Mouse (Mus musculus) kidney, adult 8-10 months (tissue): ENCODE measurements at regions not wholly inside any gene's neighbourhood (a gene's known extent, or its start where the extent isn't known, plus 50 kb on each side); places are given as distances from the start of the nearest gene placed in this dataset.
A peak's percentile ranks its signal among the peaks of the same experiment; 100 is the strongest.

ENCODE experiments used
- DNase-seq, 2 experiments: peaks; one replicate each; pipeline ENCODE4 v3.0.0; 2022

DNA sequence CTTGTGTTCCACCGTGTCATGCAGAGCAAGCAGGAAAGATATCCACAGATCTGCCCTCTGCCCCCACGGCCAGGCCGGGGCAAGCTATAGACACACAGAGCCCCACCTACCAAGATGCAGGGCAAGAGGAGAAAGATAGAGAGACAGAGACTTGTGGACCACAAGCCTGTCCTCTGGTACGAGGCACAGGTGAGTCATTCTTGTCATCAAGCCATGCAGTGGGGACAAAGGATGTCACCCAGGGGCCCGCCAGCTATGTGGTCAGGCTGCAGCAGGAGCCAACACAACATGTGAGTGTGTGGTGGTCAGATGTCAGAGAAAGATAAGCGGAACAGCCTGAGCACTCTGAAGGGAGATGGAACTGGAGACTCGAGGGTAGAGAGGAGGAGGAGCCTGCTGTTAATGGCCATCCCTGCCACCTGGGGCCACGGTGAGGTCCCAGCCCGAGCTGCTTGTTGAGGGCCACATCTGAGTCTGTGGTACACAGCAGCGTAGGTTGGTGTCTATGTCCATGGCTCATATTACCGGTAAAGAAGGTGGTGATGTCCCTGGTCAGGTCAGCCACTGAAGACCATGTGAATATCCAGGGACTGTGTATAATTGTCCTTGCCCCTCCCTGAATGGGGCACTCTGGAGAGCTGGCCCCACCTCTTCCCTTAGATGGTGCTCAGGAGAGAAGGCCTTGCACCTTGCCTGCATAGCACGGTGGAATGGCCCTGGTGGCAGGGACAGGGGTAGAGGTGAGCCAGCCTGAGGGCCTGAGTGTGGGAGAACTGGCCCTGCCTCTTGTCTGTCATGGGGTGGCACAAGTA lies 226.2 kb upstream of the Krr1 start:
- no peak for DNase-seq

DNA sequence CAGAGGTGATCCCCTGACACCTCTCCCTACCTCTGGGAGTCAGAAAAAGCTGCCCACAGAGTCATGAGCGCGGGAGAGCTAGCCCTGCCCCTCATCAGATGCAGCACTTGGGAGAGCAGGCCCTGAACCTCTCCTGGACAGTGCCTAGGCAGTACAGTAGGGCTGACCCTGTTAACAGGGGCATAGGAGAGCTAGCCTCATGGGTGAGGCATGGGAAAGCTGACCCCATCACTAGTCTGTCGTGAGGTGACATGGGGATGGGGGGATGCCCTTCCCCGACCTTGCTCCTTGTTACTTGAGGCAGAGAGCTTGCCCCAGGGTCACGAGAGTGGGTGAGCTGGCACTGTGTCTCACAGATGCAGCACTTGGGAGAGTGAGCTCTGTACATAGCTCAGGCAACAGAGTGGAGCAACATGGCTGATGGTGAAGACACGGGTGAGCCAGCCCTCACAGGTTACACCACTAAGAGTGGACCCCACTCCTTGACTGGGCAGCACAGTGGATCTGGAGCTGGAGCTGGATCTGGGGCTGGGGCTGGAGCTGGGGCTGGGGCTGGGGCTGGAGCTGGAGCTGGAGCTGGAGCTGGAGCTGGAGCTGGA lies 225.5 kb upstream of the Krr1 start:
- DNase-seq, result no peak

DNA sequence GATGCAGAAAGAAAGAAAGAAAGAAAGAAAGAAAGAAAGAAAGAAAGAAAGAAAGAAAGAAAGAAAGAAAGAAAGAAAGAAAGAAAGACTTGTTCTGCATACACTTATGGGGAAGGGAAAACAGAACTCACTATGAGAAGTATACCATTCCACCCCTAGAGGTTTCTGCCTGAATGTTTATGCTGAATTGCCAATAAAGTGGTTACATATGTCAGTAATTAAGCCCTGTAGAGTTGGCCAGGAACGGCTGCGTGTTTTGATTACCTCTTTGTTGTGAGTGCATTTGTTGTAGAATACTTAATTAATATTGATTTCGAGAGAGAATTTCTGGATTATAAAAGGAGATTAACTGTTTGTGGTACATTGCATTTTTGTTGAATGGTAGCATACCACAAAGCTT lies 224.0 kb upstream of the Krr1 start:
- DNase-seq, result no peak

DNA sequence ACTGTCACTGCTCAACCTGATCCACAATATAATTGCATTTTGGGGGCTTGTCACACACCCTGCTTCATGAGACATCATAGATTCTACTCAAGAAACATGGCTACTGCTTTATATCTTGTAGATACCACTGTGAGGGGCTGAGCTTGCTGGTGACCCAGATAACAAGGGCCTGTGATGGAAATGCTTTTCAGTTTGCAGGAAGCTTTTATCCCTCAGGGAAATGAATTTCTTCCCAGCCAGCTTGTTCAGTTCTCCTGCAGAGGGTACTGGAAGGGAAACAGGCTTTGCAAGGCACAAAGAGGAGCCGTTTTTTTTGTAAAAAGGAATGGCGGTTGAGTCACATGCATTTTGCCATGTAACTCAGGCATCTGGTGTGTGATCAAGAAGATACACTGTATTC lies 218.8 kb upstream of the Krr1 start:
- no peak for DNase-seq

DNA sequence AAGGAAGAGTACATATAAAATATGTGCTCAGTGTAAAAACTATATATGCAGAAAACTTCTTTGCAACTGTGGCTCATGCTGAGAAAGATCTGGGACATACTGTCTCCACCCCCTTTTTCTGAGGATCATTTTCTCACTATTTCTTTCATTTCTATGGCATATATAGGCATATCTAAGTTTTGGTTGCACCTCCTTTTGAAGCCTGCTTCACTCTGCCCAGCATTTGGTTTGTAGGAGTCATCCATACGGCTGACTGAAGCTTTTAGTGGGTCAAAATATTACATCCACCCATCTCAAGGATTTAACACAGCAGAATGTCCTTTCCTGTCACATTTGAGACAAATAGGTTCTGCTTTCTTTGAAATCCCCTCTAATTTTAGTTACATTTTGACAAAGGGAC lies 216.5 kb upstream of the Krr1 start:
- no peak for DNase-seq

DNA sequence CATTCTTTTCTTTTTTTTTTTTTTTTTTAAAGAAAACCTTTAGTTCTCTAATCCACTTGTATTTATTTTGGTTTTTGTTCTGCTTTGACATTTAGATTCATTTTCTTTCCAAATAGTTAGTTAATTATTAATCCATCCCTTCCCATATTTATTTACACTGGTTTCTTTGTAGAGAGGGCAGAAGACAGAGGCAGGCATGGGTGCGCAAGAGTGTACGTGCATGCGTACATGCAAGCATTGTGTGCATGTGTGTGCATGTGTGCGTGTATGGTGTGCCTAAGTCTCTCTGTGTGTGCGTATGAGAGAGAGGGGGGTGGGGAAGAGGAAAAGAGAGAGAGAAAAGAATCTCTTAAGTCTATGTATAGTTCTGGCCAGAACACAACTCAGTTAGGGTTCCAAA lies 215.9 kb upstream of the Krr1 start:
- no peak for DNase-seq

DNA sequence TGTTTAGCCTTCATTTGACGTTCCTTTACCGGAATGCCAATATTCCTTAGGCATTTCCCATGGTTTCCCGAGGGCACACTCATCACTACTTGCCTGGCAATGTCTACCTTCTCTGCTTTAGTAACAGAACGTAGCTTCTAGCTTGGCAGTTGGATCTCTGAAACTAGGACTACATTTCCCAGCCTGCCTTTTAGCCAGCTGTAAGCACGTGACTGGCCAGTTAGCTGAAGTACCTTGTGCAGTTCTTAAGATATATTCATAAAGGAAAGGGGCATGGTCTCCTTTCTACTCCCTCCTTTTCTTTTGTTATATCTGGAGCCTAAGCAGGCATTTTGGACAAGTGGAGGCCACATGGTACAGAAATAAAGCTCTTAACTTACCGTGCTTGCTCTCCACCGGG lies 214.8 kb upstream of the Krr1 start:
- DNase-seq, result no peak

DNA sequence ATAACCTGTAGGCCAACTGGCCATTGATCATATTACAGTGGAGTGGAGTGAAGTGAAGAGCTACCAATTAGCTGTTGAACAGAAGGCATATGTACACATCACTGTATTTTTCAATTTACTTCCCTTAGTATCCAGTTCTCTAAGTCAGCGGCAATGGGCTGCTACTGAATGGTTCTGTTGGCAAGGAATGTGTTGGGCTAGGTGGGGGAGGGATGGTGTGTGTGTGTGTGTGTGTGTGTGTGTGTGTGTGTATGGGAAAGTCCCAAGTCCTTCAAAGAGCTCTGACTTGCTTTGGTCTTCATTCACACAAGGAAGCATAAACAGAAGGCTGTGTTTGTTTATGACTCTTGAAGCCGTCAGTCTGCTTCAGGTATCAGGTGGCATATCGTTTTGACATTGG lies 213.0 kb upstream of the Krr1 start:
- DNase-seq, result no peak

DNA sequence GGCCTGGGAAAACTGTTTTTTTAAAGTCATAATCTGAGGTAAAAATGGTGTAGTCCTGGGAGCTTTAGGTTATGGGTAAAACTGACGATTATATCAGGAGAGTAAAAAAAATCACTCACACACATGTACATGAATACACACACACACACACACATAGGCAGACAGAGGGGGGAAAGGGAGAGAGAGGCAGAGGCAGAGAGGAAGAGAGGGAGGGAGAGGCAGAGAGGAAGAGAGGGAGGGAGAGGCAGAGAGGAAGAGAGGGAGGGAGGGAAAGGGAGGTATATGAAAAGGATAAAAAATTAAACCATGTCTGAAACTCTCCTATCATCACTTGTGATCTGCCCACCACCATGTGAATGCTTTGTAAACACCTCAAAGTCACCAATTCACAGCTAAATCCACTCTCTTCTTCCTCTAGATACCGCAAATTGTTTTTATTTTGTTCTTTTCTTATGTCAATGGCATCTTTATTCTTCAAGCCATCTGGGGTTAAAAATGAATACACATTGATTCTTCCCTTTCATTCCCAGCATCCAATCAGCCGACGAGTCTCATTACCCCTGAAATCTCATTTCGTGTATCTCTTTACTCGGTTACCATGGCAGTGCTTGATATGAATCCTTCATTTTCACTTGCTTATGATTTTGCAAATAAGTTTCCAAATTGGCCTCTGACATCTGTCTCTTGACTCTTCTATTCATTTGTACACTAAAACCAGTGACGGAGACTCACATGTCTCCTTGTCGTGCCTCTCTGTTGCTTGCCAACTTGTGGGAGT lies 209.5 kb upstream of the Krr1 start:
- no peak for DNase-seq

DNA sequence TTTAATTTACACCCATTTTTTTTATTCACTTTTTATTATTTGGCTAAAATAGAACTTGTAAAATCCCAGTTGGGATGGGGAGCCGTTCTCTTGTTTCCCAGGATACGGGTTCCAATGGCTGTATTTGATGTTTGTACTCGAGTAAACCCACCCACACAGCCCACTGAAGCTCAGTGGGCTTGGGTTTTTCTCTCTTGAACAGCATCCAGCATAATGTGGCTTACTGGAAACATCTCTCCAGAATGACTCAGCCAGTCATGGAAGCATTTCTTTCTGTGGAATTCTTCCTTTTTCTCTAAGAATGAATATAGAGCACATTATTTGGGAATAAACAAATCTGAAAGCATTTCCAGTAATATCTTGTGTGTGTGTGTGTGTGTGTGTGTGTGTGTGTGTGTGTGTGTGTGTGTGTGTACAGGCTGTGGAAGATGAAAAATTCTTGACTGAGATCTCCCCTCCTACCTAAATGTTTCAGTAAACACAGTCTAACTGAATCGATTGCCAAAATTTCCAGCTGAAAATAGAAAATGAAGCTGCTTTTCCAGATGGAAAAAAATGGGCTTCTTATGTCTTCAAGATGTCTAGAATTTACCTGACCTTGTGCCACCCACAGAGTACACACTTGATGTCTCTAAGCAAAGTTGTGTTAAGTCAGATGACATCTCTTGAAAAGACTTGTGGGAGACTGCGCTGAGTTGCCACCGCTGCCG lies 205.3 kb upstream of the Krr1 start:
- no peak for DNase-seq

DNA sequence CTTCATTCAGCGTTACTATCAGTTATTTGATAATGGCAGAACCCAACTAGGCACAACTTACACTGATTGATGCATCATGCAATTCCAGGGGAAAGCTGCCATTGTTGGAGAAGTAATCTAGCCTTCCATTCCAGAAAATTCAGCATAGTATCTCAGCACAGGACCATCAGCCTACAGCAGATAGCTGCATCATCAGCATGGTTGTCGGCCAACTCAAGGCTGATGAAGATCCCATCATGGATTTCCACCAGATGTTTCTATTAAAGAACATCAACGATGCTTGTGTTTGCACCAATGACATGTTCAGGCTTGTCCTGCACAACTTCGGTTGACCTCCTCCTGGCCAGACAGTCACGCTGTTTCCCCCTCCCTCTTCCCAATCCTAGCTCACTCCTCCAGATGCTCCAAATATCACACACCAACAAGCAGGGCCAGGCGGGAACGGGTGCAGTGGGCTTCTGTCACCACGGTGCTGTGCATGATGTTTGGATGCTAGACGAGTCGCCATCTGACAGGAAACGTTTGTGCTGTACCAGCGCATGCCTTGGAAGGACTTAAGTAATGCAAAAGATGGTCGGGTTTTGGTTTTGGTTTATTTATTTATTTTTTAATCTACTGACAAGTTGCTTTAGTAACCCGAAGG lies 204.5 kb upstream of the Krr1 start:
- no peak for DNase-seq

DNA sequence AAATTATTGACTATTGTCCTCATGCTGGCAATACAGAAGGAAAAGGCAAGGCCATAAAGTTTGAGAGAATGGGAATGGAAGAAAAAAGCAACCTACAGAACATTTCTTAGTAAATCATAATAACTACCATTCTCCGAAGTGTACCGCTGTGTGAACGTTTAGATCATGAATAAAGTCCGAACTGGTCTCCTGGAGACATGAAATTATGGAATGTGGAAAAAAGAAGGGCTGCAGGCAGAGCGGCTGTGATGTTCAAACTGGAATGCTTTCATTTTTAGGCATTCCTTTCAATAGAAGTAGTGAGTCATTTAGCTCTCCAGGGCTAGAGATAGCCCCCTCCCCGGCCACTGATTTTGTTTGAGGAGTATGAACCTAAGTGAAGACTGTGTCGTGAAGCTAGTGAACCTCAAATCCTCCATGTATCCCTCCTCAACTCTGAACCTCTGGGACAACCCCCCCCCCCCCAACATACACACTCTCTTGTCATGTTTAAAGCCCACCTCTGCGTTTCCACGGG lies 202.9 kb upstream of the Krr1 start:
- no peak for DNase-seq

DNA sequence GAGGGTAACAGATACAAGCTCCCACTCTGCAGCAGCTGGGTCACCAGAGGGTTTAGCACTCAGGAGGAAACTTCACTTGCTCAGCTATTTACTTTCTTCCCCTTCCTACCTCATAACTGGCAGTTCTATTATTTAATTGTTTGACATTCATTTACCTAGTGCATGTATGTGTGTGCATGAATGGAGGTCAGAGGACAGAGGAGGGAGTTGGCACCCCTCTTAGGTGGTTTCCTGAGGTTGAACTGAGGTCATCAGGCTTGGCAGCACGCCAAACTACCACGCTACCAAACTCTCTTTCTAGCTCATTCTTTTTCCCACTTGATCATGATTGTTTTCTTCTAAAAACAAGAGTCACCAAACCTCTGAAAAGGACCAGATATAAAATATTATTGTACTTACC lies 202.4 kb upstream of the Krr1 start:
- peak in 1 of 2 experiments; percentile 13 for DNase-seq

DNA sequence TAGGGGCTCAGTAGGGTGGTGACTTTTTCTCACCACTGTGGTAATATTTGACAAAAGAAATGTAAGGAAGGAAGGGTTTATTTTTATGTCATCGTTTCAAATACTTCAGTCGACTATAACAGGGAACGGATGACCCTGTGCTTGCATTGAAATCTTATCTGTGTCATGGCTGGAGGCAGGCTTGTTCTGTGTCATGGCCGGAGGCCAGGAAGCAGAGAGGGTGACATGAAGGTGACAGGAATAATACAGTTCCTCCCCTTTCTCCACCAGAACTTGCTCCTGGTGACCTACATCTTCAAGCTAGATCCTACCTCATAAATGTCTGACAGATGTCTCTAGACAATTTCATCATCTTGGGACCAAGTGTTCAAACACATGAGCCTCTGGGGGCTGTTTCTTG lies 201.5 kb upstream of the Krr1 start:
- DNase-seq, result no peak

DNA sequence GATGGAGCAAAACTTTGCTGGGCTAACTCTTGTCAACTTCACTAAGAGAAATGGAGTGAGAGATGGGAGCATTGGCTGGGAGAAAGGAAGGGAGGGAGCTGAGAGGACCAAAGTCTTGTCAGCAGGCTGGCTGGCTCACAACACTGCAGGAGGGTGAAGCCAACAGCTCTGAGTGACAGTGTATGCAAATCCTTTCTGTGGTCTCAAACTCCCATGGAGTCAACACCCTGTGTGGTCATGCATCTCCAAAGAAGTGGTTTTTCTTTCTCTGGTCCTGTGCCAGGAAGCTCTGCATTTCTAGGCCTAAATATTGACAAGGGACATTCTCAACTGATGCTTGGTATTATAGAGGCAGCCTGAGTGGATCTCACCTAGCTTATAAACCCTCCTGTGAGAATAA lies 194.9 kb upstream of the Krr1 start:
- no peak for DNase-seq

DNA sequence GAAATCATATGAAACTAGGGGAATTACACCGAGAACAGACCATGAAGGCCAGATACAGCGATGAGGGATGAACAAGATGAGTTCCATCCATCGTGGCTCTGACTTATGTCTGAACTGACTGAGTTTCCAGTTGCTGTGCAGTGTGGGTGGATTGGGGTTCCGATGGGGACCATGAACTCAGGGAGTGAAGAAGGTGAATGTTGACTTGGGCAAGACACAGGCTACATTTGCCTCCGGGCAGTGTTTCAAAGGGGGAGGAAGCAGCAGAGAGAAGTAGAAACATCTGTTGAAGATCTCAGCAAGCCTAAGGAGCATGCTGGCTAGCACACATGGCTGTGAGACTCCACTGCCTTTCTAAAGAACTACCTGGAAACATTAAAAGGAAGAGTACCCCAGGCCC lies 194.4 kb upstream of the Krr1 start:
- DNase-seq, result no peak

DNA sequence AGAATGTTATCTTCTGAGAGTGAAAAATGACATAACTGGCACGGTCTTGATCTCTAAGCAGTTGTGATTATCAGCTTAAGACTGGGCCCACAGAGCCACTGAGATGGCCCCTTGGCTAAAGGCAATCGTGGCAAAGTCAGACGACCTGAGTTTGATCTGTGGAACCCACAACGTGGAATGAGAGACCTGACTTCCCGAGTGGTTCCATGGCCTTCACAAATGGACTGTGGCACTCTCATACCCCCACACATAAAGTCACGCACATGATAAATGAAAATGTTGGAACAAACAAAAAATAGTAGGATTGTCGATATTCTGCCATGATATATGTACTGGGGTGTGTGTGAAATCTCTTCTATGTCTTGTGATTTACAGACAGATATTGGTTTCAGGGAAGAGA lies 192.5 kb upstream of the Krr1 start:
- DNase-seq, result no peak

DNA sequence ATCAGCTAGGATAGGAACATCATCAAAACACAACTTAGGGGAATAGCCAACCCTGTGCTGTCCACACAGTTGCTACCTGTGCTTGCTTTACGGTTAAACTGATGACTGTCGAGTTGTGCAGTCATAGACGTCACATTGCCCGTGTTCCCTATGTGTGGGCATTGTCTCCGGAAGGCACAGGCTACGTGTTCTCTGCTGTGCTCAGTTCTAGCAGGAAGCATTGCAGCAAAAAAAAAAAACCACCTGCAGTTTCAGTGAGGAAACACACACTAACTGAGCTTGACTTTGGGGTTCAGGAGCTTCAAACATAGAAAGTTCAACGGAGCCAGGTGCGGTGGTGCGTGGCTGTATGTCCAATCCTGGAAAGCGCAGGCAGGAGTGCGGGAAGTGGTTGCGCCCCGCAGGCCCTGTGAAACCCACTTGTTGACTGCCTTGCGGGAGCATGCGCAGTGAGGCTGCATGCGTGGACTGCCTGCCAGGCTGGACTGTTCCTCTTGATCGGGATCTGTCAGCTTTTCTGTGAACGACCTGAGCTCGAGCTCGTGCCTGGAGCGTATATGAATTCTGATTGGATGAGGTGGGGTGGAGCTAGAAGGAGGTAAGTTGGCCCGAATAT lies 190.2 kb upstream of the Krr1 start:
- no peak for DNase-seq

DNA sequence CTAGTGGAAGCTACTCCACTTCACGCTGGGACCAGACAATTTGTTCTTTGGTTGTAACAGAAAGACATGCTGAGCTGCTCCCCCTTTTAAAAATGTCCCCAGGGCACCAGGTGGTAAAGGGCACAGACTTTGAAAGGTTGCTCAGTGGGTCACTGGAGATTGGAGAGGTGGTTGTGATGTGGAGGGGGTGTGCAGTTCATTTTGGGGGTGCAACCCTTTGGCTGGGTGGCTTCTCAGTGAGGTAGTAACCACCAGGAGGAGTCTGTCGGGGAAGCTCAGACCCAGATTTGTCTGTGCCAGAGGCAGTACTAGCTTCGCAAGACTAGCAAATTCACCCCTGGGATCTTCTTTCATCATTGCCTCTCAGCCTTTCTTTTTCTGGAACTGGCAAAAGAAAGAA lies 189.0 kb upstream of the Krr1 start:
- no peak for DNase-seq

DNA sequence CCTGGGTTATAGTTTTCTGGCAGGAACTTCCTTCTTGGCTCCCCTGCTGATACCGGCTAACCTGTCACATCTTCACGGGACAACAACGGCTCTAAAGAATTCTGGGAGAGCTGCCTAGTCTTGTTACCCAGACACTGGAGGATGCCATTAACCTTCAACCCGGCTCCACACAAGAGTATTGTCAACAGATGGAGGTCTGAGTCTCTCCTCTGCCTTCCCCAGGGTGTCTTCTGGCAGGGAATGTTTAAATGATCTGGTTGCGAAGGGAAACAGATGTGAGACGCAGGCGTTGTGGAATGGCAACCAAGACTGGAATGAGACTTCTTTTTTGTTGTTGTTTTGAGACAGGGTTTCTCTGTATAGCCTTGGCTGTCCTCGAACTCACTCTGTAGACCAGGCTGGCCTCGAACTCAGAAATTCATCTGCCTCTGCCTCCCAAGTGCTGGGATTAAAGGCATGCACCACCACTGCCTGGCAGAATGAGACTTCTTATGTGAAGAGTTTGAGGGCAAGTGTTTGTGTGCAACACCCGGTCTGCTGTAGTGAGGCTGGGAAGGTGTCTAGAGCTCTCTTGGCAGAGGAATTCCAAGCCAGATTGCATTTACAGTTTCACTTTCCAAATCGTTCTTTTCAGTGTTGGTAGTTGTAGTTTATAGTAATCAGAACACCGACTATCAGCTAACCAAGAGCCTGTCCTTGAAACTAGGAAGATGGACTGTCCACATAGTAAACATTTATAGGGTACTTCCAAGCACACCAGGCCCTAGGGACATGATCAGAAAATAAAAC lies 188.2 kb upstream of the Krr1 start:
- DNase-seq, result no peak

DNA sequence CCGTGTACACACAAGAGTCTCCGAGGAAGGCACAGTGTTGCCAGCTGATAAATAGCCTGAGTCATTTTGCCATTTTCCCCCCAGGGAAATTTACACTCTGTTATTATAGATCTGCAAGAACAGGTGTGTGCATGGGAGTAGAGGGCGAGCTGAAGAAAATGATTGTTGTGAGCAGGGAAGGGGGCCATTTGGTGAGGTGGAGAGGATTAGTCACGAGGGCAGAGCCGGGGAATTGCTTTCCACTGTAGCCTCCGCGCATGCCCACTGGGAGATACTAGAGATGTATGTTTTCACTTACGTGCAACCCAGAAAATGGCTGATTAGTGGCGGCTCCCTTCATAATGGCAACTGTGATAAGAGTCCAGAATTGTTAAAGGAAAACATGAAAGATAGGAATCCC lies 185.3 kb upstream of the Krr1 start:
- no peak for DNase-seq
